Mouse (Mus musculus) fibroblast of lung, adult 2 months (primary cell): Measurements from ENCODE around the gene Tmem45a.
"Not testable (repeated sequence)": the region's sequence is repeated elsewhere in the genome, so short reads cannot be mapped to it uniquely, and the experiment has no call there.

Experiments used
- DNase-seq: peaks from one replicate; pipeline ENCODE4 v3.0.0-alpha.2; 2011; ENCODE audit warnings: low read depth

Gene Tmem45a

GRCm38 (mm10) chr16:56885824-56886615 is at the start of gene Tmem45a:
TSS of gene Tmem45a (minus strand) at chr16:56886166.
- DNase-seq = peak; percentile 94

GRCm38 (mm10) chr16:56928023-56928422 is 42.1 kb upstream of the Tmem45a start, which contains the start of gene Lnp1:
TSS of gene Lnp1 (minus strand) at chr16:56928061.
- DNase-seq = no peak

DNA sequence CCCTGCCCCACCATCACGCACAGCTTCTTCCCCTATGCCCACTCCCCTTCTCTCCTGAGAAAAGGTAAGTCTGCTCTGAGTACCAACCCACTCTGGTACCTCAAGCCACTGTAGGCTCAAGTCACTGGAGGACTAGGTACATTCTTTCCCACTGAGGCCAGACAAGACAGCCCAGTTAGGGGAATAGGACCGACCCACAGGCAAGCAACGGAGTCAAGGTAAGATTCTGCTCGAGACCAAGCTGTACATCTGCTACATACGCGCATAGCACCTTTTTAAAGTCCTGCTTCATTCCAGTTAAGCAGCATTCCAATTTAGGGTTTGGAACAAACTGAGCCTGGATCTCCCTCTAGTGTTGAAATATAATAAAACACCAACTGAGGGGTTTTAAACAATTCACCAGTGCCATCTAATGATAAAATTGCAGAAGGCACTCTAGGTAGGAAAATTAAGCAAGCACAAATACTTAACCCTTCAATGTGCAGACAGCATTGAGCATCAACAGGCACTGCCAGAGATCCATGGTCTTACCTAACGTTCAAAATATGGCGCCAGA is 34.2 kb upstream of the Tmem45a start:
- DNase-seq = peak; percentile 36

GRCm38 (mm10) chr16:56917230-56917629 is 31.3 kb upstream of the Tmem45a start:
- DNase-seq = no peak

- DNase-seq = no peak
Observed at GRCm38 (mm10) chr16:56908986-56909385, 23.0 kb upstream of the Tmem45a start.

GRCm38 (mm10) chr16:56902206-56902605 is 16.2 kb upstream of the Tmem45a start:
- DNase-seq = not testable (repeated sequence)

DNA sequence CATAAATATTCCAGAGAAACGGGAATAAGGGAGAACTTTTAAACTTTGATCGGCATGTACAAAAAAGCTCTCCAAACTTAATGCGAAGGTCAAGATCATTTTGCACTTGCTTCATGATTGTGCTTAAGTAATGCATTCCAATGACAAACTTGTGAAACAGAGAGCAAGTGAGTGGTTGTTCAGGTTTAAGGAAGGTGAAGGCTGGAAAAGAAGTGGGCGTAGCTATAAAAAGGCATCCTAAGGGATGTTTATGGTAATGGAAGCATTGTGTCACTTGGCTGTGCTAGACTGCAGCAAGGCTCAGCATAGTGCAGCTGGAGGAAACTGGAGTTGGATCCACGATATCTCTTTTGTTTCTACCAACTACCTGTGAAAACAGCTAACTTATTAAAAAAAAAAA is 5.6 kb upstream of the Tmem45a start:
- no peak for DNase-seq

DNA sequence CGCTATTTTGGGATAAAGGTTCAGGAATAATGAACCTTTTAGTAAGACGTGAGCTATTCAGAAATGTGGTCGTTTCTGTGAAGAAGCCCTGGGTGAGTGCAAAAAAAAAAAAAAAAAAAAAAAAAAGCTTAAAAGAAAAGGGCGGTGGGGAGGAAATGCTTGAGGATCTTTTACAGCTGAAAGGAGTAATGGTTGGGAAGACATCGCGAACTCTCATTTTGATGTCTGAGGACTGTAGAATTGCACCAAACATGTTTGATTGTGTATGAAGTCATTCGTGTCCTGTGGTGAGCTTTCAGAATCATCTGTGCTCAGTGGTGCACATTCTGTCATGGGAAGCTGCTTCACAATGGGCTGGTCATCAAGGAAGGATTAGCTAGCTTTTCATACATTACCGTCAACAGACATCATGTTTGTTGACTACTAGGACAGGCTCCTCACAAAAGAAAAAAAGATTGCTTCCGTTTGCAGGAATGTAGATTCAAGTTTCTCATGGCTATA is 700 bp upstream of the Tmem45a start:
- DNase-seq = no peak

GRCm38 (mm10) chr16:56884811-56885210 is 1.2 kb downstream of the Tmem45a start:
- DNase-seq = no peak

- DNase-seq = no peak
Observed at GRCm38 (mm10) chr16:56873410-56873809, 12.6 kb downstream of the Tmem45a start.

GRCm38 (mm10) chr16:56870458-56870857 is 15.5 kb downstream of the Tmem45a start:
- no peak for DNase-seq

DNA sequence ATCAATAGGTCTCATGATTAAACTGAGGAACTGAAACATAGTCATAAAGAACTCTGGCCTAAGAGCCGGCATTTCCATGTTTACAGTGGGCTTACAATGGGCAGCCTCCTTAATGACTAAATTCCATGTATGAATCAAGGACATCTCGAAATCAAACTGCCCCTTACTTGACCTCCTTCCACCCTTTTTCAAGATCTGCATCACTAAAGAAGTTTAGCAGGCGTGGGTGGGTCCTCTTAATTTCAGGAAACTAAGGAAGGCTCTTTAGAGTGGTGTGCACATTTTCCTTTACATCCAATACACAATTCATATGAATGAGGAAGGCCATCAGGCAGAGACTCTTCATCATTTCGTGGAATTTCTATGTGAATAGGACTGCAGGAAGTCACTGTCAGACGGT is 17.6 kb downstream of the Tmem45a start:
- no peak for DNase-seq

DNA sequence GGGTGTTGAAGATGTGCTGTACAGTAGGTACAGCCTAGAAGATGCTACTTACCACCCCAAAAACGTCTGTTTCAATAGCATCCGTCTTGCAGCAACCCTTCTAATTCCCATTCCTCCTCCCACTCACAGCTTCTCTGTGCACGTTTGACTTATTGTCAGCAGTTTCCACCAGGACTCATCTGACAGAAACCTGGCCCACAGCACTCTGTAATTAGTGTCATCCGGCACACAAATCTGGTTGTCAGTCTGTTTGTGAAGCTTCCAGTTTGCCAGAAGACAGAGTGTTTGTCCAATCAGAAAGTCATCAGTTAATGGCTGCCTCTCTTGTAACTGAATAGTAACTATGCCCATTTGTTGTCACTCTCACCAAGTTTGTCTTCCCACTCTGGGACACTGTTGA is 18.4 kb downstream of the Tmem45a start:
- DNase-seq = no peak

DNA sequence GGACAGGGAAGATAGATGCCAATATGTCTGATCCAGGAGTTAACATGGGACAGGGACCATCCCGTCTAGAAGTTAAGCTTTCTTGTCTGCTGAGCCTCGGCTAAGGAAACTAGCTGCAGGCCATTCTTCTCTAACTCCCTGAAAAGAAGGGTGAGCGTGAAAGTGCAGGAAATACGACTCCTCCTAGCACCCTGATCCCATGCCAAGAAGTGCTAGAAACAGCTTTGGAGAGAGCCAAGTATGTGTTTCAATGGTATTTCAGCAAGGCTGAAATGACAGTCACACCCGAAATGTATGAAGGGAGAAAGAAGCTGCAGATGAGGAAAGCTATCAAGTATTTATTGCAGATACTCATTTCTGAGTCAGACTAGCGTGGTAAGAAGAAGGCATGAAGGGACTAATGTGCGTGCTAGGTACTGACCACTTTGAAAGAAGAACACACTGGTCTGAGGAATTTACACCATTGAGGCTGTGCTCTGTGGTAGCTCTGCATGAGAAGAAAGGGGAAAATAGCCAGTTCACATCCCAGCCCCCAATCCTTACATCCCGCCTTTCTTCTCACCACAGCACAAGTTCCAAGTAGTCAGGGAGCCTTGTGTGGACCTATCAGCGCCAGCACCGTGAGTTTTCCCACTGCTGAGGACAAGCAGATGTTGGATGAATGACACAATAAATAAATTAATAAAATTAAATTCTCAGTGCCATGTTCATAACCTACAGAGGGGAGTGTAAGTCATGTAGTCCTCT is 33.0 kb downstream of the Tmem45a start:
- no peak for DNase-seq

GRCm38 (mm10) chr16:56842988-56843387 is 43.0 kb downstream of the Tmem45a start:
- no peak for DNase-seq

- DNase-seq = no peak
Observed at GRCm38 (mm10) chr16:56833312-56833711, 52.7 kb downstream of the Tmem45a start.

- no peak for DNase-seq
Observed at GRCm38 (mm10) chr16:56831986-56832385, 54.0 kb downstream of the Tmem45a start.

- no peak for DNase-seq
Observed at GRCm38 (mm10) chr16:56801370-56802109, 84.4 kb downstream of the Tmem45a start.

GRCm38 (mm10) chr16:56800946-56801345 is 85.0 kb downstream of the Tmem45a start:
- no peak for DNase-seq

DNA sequence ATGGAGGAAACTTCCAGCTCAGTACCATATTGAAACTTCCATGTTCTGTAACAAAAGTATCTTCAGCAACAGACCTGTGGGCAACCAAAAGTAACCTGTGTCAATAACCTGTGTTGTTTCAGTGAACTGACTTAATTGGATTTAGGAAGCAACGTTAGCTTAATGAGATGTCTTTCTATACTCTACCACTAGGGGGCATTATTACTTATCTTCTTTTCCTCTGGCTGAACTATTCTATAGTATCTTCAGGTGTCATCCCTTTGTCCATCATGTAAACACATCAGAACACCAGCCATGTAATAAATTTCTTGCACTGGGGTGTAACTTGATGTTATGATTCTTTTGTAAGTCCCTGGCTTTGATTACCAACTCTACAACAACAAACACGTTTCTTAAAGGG is 85.5 kb downstream of the Tmem45a start:
- DNase-seq = no peak

DNA sequence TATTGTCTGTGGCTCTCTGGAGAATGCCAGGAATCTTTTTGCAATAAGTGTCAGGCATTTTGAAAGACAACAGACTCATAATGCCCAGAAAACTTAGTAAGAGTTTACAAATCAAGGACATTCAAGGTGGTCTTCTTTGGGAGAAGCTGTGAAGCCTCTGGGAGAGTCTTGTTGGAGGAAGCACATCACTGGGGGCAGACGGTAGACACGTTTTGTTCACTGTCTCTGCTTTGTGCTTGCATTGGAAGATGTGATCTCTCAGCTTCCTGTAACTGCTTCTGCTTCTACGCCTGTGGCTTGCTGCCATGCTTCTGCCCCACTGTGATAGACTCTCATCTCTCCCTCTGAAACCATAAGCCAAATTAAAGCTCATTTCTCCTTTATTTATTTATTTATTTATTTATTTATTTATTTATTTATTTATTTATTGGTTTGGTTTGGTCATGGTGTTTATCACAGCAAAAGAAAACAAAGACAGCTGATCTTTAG is 86.4 kb downstream of the Tmem45a start:
- DNase-seq = no peak

DNA sequence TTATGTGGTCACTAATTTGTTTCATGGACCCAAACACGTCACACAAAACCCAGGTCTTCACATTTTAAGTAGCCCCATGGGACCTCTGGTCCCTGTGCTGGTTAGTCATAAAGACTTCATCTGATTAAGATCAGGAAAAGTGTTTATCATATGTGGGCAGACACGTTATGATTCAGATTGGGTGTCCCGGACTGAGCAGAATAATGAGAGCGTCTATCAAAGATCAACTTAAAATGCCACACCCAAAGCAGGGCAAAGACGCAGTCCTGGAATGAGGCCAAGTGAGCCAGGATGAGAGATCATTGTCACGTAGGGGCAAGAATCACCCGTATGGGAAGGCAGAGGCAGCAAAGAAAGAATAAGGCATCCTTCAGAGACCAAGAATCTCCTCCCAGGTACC is 87.1 kb downstream of the Tmem45a start:
- no peak for DNase-seq
